Mouse (Mus musculus) kidney, postnatal 0 days (tissue): ENCODE measurements around the gene Cyp26a1. TPM values are rescaled to one million over a fixed set of nuclear protein-coding genes. Genes with fewer than 3 reads are reported as not detected.

Experiments
- ATAC-seq: fragments of 200-750 bp; cut with Nextera tagmentation; replicated peaks from 2 replicates; pipeline ENCODE4 v1.8.0; 2017; ENCODE audit warnings: low read depth, moderate number of reproducible peaks, moderate TSS enrichment, moderate library complexity; ENCODE audit not compliant: low FRiP score
- DNase-seq: peaks from one replicate; pipeline ENCODE4 v3.0.0-alpha.2; 2016; ENCODE audit warnings: low spot score
- H3K27ac ChIP-seq: fragments of 300-500 bp; sonication (generic); 2 replicates; pipeline ENCODE4 v1.5.1; 2014; ENCODE audit warnings: mild to moderate bottlenecking
- H3K27me3 ChIP-seq: fragments of 300-500 bp; sonication (generic); 2 replicates; pipeline ENCODE4 v1.6.1; 2014; ENCODE audit warnings: low read length, mixed read lengths; ENCODE audit not compliant: insufficient read depth
- H3K36me3 ChIP-seq: fragments of 300-500 bp; sonication (generic); 2 replicates; pipeline ENCODE4 v1.6.1; 2014; ENCODE audit warnings: low read length, mixed read lengths; ENCODE audit not compliant: insufficient read depth
- H3K4me1 ChIP-seq: fragments of 300-500 bp; sonication (generic); replicated peaks from 2 replicates; pipeline ENCODE4 v1.6.1; 2014; ENCODE audit warnings: antibody characterized with exemption, low read length, mixed read lengths; ENCODE audit not compliant: insufficient read depth
- H3K4me2 ChIP-seq: fragments of 300-500 bp; sonication (generic); 2 replicates; pipeline ENCODE4 v1.6.1; 2014; ENCODE audit warnings: mild to moderate bottlenecking, low read length, moderate library complexity, mixed read lengths
- H3K4me3 ChIP-seq: fragments of 300-500 bp; sonication (generic); replicated peaks from 2 replicates; pipeline ENCODE4 v1.5.1; 2014; ENCODE audit warnings: low read depth, low read length
- H3K9ac ChIP-seq: fragments of 300-500 bp; sonication (generic); 2 replicates; pipeline ENCODE4 v1.6.1; 2014; ENCODE audit warnings: low read depth, low read length
- H3K9me3 ChIP-seq: fragments of 300-500 bp; sonication (generic); replicated peaks from 2 replicates; pipeline ENCODE4 v1.6.1; 2016; ENCODE audit warnings: low read length, inconsistent platforms, mixed read lengths
- CTCF ChIP-seq: IDR thresholded peaks from 2 replicates; pipeline ENCODE4 v1.5.1; 2016; ENCODE audit warnings: antibody characterized with exemption, low read depth, mild to moderate bottlenecking, moderate library complexity
- WGBS: fragments of 180-500 bp; shearing (Covaris S2); extraction: QIAGEN DNeasy Blood & Tissue Kit; methylation state at CpG from one replicate; pipeline ENCODE4 v1.1.7; 2014; 5-methylcytosine and 5-hydroxymethylcytosine counted together
- polyA plus RNA-seq: library from polyadenylated mRNA; unstranded; fragments of >200 nt; fragmentation: Nextera tagmentation; extraction: Ambion mirVana; gene quantifications from 2 replicates; pipeline ENCODE4 v1.2.1, GENCODE M21; 2015

Gene Cyp26a1
- polyA plus RNA-seq, 1 experiment from 2014 or later = 2.6 TPM

DNA sequence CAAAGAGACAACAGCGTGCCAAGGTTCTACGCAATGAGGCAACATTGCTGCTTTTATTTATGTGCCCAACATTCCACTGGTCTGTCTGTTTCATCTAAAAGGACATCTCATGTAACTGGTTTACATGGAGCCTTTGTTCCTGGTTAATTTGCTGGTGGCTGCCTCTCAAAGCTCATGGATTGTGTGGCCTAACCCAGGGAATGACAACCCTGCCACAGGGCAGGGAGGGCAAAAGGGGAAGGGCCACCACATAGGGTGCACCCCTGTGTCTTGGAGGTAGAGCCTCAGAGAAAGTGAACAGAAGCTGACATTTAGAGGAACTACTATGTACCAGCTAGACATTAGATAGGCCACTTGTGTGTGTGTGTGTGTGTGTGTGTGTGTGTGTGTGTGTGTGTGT is 29.8 kb downstream of the Cyp26a1 start:
- H3K4me3 ChIP-seq = no peak overlapping the region
- no peak overlapping the region for H3K27ac ChIP-seq
- DNase-seq (no peak), ATAC-seq (no peak)
- WGBS = 94% methylated on average over 2 of the region's 2 CpGs
- no peak overlapping the region for H3K9ac ChIP-seq
- no peak for TF ChIP-seq CTCF
- H3K4me2 ChIP-seq = no peak overlapping the region
- H3K36me3 ChIP-seq = no peaks in the 10 kb centered on the region
- no peaks in the 10 kb centered on the region for H3K9me3 ChIP-seq
- no peaks in the 10 kb centered on the region for H3K4me1 ChIP-seq
- no peaks in the 10 kb centered on the region for H3K27me3 ChIP-seq

DNA sequence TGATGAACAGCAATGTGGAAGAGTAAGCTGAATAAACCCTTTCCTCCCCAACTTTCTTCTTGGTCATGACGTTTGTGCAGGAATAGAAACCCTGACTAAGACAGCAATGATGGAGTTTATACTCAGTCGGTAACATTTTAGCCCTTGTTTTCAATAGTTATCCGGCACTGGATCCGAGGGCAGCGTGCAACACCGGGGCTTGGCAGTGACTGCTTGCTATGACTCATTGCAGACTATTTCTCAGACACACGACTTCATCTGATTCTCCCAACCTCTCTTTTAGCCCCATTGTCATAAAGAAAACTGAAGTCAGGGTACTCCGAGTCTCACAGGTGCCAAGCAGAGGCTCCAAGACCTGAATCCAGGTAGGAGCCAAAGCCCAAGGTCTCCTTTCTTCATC is 37.8 kb downstream of the Cyp26a1 start:
- ATAC-seq (no peak), DNase-seq (no peak)
- 84% methylated on average over 8 of the region's 8 CpGs for WGBS
- TF ChIP-seq CTCF = no peak
- H3K4me2 ChIP-seq = no peak overlapping the region
- 0 out of 2 replicates have a peak, but pooled peaks cover 3% of the 10 kb centered on the region for H3K4me1 ChIP-seq
- no peaks in the 10 kb centered on the region for H3K27me3 ChIP-seq
- no peak overlapping the region for H3K9ac ChIP-seq
- H3K4me3 ChIP-seq = no peak overlapping the region
- H3K36me3 ChIP-seq = no peaks in the 10 kb centered on the region
- H3K9me3 ChIP-seq = no peaks in the 10 kb centered on the region
- H3K27ac ChIP-seq = no peak overlapping the region

DNA sequence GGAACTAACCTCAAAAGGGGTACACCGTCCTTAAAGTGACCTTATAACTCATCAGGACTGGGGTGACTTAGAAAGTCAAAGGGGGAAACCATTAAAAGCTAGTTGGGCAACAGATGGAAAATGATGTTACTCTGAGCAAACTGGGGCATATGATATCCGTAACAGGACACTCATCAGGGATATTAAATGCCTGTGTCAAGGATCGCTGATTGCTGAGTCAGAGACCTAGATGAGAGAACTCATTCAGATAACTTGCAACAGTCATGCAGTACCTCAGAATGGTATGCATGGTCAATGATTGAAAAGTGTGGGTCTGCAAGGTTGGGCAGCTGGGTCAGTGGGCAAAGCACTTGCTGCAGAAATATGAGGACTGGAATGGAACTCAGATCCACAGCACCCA is 41.0 kb downstream of the Cyp26a1 start:
- H3K9ac ChIP-seq = no peak overlapping the region
- ATAC-seq = no peak

DNA sequence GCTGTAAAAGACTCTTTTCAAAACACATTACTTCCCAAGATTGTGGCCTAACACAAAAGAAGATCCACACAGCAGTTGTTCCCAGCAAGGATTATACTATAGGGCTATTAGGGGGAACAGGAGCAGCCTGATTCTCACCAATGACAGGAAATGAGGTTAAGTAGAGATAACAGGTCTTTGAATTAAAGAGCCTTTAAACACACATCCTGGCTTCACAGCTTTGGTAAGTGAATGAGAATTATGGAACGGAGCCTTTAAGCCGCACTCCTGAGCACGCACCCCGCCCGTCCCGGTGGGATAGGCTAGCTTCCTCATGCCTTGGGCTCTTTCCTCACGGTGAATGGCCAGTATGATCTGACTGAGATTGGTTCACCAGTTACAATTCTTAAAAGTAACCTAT is 42.4 kb downstream of the Cyp26a1 start:
- DNase-seq (no peak), ATAC-seq (no peak)
- Histone ChIP-seq H3K9ac (no peak overlapping the region), H3K27ac (no peak overlapping the region), H3K4me3 (no peak overlapping the region), H3K4me2 (no peak overlapping the region), H3K4me1 (0 out of 2 replicates have a peak, but pooled peaks cover 3% of the 10 kb centered on the region), H3K9me3 (no peaks in the 10 kb centered on the region), H3K27me3 (no peaks in the 10 kb centered on the region), H3K36me3 (no peaks in the 10 kb centered on the region)
- no peak for TF ChIP-seq CTCF
- 38% methylated on average over 7 of the region's 7 CpGs for WGBS

More for the DNA sequence above, 41.0 kb downstream of the Cyp26a1 start:
- no peak overlapping the region for H3K27ac ChIP-seq
- no peak for TF ChIP-seq CTCF
- no peak overlapping the region for H3K4me2 ChIP-seq
- H3K4me3 ChIP-seq = no peak overlapping the region
- no peaks in the 10 kb centered on the region for H3K9me3 ChIP-seq
- H3K4me1 ChIP-seq = 0 out of 2 replicates have a peak, but pooled peaks cover 3% of the 10 kb centered on the region
- H3K27me3 ChIP-seq = no peaks in the 10 kb centered on the region
- DNase-seq = no peak
- WGBS = 79% methylated on average over 3 of the region's 3 CpGs
- no peaks in the 10 kb centered on the region for H3K36me3 ChIP-seq

Other genes starting within 250 kb of the Cyp26a1 start
- gene Exoc6, start 147.4 kb upstream of the Cyp26a1 start, polyA plus RNA-seq = 28.1 and 29.9 TPM in 2 replicates
- gene Cyp26c1, start 12.2 kb upstream of the Cyp26a1 start, polyA plus RNA-seq = not detected in 2 replicates